Mouse (Mus musculus) embryonic facial prominence, embryonic 13.5 days (tissue): ENCODE measurements around the gene Pdx1. TPM values are rescaled to one million over a fixed set of nuclear protein-coding genes. Genes with fewer than 3 reads are reported as not detected.
A peak's percentile ranks its signal among the peaks of the same experiment; 100 is the strongest.

Source experiments
- ATAC-seq: fragments of 200-750 bp; cut with Nextera tagmentation; 2 replicates; pipeline ENCODE4 v1.8.0; 2017; ENCODE audit warnings: low read depth; ENCODE audit not compliant: insufficient number of reproducible peaks, insufficient read depth, low FRiP score, low TSS enrichment
- H3K27ac ChIP-seq: fragments of 300-500 bp; sonication (generic); 2 replicates; pipeline ENCODE4 v1.5.1; 2015; ENCODE audit warnings: moderate library complexity, mild to moderate bottlenecking, inconsistent platforms
- H3K27me3 ChIP-seq: fragments of 300-500 bp; sonication (generic); 2 replicates; pipeline ENCODE4 v1.6.1; 2015; ENCODE audit warnings: mild to moderate bottlenecking, inconsistent platforms
- H3K36me3 ChIP-seq: fragments of 300-500 bp; sonication (generic); 2 replicates; pipeline ENCODE4 v1.6.1; 2015; ENCODE audit warnings: mild to moderate bottlenecking, inconsistent platforms
- H3K4me1 ChIP-seq: fragments of 300-500 bp; sonication (generic); 2 replicates; pipeline ENCODE4 v1.6.1; 2015; ENCODE audit warnings: inconsistent platforms
- H3K4me2 ChIP-seq: fragments of 300-500 bp; sonication (generic); 2 replicates; pipeline ENCODE4 v1.6.1; 2015; ENCODE audit warnings: moderate library complexity, mild to moderate bottlenecking, inconsistent platforms
- H3K4me3 ChIP-seq: fragments of 300-500 bp; sonication (generic); 2 replicates; pipeline ENCODE4 v1.5.1; 2015; ENCODE audit warnings: mild to moderate bottlenecking, inconsistent platforms
- H3K9ac ChIP-seq: fragments of 300-500 bp; sonication (generic); 2 replicates; pipeline ENCODE4 v1.6.1; 2015; ENCODE audit warnings: mild to moderate bottlenecking, inconsistent platforms
- H3K9me3 ChIP-seq: fragments of 300-500 bp; sonication (generic); 2 replicates; pipeline ENCODE4 v1.6.1; 2016; ENCODE audit warnings: inconsistent platforms
- WGBS: fragments of 180-500 bp; shearing (Covaris S2); methylation state at CpG from one replicate; pipeline ENCODE4 v1.1.7; 2015; ENCODE audit warnings: mixed read lengths; 5-methylcytosine and 5-hydroxymethylcytosine counted together
- polyA plus RNA-seq: library from polyadenylated mRNA; unstranded; fragments of >200 nt; fragmentation: Nextera tagmentation; extraction: Ambion mirVana; gene quantifications from 2 replicates; pipeline ENCODE4 v1.2.1, GENCODE M21; 2015

Gene Pdx1
- not detected in 2 replicates for polyA plus RNA-seq

DNA sequence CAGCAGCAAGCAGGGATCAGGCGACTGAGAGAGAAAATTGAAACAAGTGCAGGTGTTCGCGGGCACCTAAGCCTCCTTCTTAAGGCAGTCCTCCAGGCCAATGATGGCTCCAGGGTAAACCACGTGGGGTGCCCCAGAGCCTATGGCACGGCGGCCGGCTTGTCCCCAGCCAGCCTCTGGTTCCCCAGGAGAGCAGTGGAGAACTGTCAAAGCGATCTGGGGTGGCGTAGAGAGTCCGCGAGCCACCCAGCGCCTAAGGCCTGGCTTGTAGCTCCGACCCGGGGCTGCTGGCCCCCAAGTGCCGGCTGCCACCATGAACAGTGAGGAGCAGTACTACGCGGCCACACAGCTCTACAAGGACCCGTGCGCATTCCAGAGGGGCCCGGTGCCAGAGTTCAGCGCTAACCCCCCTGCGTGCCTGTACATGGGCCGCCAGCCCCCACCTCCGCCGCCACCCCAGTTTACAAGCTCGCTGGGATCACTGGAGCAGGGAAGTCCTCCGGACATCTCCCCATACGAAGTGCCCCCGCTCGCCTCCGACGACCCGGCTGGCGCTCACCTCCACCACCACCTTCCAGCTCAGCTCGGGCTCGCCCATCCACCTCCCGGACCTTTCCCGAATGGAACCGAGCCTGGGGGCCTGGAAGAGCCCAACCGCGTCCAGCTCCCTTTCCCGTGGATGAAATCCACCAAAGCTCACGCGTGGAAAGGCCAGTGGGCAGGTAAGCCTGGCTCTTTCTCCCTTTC lies at the start of gene Pdx1:
Gene Pdx1 (plus strand): TSS at position 34 of the 747 bp plus-strand sequence.
- H3K27ac ChIP-seq: no peak within 1 kb of the TSS
- H3K4me1 ChIP-seq: peaks cover 6% of the 10 kb centered on the region; the same call in 1 of the 2 replicates
- H3K9me3 ChIP-seq: no peaks in the 10 kb centered on the region
- H3K9ac ChIP-seq: no peak within 1 kb of the TSS
- peak within 1 kb of the TSS; percentile 8; the same call in 1 of the 2 replicates for H3K4me3 ChIP-seq
- no peaks in the 10 kb centered on the region for H3K36me3 ChIP-seq
- peaks cover 99% of the 10 kb centered on the region for H3K27me3 ChIP-seq
- no peak within 1 kb of the TSS for H3K4me2 ChIP-seq
- ATAC-seq: peak; percentile 32; the same call in 1 of the 2 replicates
- 1% methylated on average over 44 of the region's 44 CpGs for WGBS

DNA sequence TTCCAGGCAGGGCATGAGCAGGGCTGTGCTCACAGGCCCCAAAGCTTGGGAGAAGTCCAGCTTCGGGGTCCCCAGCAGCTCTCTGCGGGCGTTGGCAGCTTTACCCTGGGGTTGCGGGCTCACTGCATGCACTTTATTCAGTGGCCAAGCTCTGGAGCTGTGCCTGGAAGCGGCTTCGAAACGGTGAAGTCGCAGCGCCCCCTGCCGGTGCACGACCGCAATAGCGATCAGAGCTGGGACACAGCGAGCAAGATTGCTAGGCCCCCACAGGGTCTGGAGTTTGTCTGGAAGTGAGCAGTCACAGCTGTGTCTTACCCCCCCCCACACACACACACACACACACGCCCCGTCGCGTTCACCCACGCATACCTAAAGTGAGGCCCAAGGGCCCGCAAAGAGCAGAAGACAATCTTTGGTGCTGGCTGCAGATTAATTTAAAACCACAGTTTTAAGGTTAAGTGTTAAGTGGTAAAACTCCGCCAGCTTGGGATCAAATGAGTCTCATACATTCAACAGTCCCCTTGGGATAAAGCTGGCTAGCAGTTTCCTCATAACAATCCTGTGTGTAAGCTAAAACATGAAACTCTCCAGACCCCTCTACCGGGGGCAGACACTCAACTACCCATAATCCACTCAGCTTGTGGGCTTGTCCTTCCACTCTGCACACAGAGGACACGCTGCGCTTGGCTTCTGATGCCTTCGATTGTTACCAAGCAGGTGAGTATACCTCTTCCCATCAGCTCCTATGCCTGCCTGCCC lies 42.2 kb upstream of the Pdx1 start:
- Histone ChIP-seq H3K4me3 (no peak overlapping the region), H3K4me2 (peak overlapping the region; percentile 39), H3K9ac (peak overlapping the region; percentile 27; the same call in 1 of the 2 replicates), H3K36me3 (no peaks in the 10 kb centered on the region), H3K27ac (no peak overlapping the region), H3K9me3 (no peaks in the 10 kb centered on the region), H3K4me1 (peaks cover 4% of the 10 kb centered on the region), H3K27me3 (peaks cover 70% of the 10 kb centered on the region)
- WGBS: 13% methylated on average over 25 of the region's 25 CpGs
- peak; percentile 52 for ATAC-seq

DNA sequence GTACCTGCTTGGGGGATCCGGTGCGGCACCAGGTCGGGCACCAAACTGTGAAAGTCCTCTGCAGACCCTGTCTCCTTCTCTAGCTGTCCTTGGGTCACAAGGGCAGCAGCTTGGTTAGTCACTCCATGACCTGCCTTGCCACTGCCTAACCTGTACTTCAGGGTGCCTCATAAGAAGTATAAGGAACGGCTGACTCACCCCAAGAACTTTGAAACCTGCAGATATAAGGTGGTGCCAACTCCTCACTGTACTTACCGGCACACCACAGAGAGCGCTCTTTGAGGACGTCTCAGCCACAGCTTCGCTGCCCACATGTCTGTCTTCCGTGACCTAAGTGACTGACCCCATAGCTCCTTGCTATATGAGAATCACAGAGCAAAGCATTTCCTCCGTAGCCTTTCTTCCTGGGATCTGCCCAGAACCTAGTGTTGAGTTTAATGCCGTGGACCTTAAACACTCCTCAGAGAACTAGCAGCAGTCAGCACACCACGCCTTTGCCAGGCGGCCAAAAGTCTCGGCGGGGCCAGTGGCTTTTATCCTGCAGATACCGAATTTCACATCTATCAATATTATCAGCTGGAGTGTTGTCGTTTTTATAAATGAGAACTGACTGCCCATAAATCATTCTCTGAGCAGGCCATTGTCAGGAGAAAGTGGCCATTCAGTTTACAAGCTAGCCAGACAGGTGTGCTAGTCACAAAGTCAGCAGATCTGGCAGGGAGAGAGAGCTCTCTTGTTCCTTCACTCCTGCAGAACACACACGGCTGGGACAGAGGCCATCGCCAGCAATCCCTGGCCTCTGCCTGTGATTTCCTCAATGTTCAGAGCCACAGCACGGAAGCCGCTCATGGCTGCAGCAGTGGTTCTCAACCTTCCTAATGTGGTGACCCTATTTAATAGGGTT lies 34.1 kb upstream of the Pdx1 start:
- Histone ChIP-seq H3K9ac (no peak overlapping the region), H3K9me3 (no peaks in the 10 kb centered on the region), H3K4me3 (no peak overlapping the region), H3K27ac (no peak overlapping the region), H3K36me3 (no peaks in the 10 kb centered on the region), H3K27me3 (peaks cover 3% of the 10 kb centered on the region; the same call in 1 of the 2 replicates), H3K4me2 (no peak overlapping the region), H3K4me1 (no peaks in the 10 kb centered on the region)
- ATAC-seq: no peak
- 80% methylated on average over 21 of the region's 21 CpGs for WGBS

DNA sequence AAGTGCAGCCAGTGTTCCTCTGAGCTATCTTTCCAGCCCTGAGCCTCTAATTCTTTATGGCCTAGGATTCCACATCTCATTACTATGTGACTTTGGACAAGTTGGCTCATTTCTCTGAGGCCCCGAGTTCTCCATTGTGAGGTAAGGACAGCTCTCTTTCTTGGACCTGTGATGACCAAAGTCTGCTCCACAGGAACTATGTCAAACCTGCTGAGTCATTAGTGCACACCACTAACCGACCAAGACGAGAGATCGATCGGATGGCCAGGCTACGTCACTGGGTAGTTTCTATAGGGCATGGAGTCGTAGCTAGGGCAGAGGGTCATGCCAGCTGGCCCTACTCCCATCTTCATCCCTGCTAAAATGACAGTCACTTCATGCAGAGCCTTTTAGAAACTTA lies 25.9 kb upstream of the Pdx1 start:
- Histone ChIP-seq H3K9ac (no peak overlapping the region), H3K9me3 (no peaks in the 10 kb centered on the region), H3K4me1 (no peaks in the 10 kb centered on the region), H3K27ac (no peak overlapping the region), H3K36me3 (no peaks in the 10 kb centered on the region), H3K4me3 (no peak overlapping the region), H3K27me3 (peaks cover 14% of the 10 kb centered on the region), H3K4me2 (no peak overlapping the region)
- ATAC-seq: no peak
- WGBS: 85% methylated on average over 7 of the region's 7 CpGs

DNA sequence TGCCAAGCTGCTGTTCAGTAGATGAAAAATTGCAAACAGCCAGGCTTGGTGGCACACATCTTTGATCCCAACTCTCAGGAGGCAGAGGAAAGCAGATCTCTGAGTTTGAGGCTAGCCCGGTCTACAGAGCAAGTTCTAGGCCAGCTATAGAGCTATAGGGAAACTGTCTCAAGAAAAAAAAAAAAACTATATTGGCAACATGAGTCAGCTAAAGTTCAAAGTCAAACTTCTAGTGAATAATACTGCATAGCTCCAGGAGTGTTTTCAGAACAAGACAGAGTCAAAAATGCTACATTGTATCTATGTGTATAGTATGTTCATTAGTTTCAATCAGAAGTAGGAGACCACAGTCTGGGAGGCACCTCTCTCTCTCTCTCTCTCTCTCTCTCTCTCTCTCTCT lies 9.6 kb upstream of the Pdx1 start:
- Histone ChIP-seq H3K27me3 (peaks cover 48% of the 10 kb centered on the region), H3K9ac (no peak overlapping the region), H3K4me2 (no peak overlapping the region), H3K4me1 (no peaks in the 10 kb centered on the region), H3K9me3 (no peaks in the 10 kb centered on the region), H3K4me3 (no peak overlapping the region), H3K27ac (no peak overlapping the region), H3K36me3 (no peaks in the 10 kb centered on the region)
- no peak for ATAC-seq
- 89% methylated on average over 1 of the region's 1 CpGs for WGBS

DNA sequence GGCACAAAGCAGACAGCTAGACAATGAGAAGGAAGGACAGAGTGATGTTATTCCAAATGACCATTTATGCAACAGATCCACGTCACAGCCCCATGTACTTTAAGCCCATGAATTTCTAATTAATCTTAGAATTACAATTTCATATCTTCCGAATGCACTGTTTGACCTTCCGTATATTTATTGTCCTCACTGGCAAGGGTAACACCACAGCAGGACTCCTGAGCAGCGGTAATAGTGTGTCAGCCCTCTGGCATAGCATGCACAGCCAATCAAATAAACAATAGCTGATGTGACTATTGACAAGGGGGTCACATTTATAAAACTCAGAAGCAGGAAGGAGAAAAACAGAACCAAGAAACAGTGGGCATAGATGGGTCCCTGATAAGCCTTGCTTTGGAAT lies 9.0 kb upstream of the Pdx1 start:
- Histone ChIP-seq H3K4me1 (no peaks in the 10 kb centered on the region), H3K27ac (no peak overlapping the region), H3K36me3 (no peaks in the 10 kb centered on the region), H3K4me3 (no peak overlapping the region), H3K27me3 (peaks cover 54% of the 10 kb centered on the region), H3K9ac (no peak overlapping the region), H3K9me3 (no peaks in the 10 kb centered on the region), H3K4me2 (no peak overlapping the region)
- no peak for ATAC-seq
- WGBS: 80% methylated on average over 4 of the region's 4 CpGs

DNA sequence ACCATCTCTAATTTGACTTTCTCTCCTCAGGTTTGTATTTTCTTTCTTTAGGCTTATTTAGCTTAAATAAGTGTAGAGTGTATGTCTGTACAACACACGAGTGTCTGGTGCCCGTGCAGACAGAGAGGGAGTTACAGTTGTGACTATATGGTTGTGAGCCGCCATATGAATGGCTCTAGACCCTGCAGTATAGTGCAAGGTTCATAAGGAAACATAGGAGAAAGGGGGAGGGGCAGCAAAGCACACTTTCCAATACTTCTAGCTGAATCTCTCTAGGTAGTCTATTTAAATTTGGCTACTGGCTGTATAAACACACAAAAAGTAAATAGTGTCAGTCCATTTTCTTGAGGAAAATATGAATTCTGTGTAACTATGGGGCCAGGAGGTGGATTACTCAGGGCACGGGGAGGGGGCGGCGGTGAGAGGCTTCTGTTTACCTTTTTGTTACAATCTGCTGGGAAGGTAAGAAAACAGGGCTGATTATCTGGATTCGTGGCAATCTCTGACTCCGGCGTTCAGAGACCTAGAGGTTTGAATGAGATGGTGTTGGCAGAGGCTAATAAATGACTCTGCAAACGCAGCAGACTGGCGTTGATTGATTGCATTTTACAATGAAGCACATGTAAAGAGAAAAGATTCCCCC lies 7.7 kb upstream of the Pdx1 start:
- Histone ChIP-seq H3K4me3 (no peak overlapping the region), H3K27me3 (peaks cover 66% of the 10 kb centered on the region), H3K4me1 (no peaks in the 10 kb centered on the region), H3K9me3 (no peaks in the 10 kb centered on the region), H3K27ac (no peak overlapping the region), H3K4me2 (no peak overlapping the region), H3K9ac (no peak overlapping the region), H3K36me3 (no peaks in the 10 kb centered on the region)
- ATAC-seq: no peak
- 61% methylated on average over 11 of the region's 11 CpGs for WGBS

DNA sequence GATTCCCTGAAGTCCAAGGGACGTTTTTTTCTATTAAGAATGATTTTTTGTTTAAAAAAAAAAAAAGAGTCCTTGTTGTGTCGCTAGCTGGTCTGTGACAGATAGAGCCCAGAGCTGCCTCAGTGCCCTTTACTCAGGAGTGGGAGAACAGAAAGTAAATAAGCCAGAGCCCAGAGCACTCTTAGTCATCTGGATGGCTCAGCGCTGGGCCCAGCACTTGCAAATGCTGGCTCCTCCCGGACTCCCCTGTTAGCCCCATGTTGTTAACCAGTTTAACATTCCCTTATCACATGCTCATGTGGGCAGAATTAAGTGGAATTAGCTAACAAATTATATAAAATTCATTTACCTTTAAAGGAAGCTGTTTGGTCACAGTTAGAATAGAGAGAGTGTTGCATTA lies 5.8 kb upstream of the Pdx1 start:
- Histone ChIP-seq H3K27me3 (peaks cover 82% of the 10 kb centered on the region), H3K4me3 (no peak overlapping the region), H3K4me2 (no peak overlapping the region), H3K9me3 (no peaks in the 10 kb centered on the region), H3K9ac (no peak overlapping the region), H3K27ac (no peak overlapping the region), H3K36me3 (no peaks in the 10 kb centered on the region), H3K4me1 (no peaks in the 10 kb centered on the region)
- ATAC-seq: no peak
- 45% methylated on average over 4 of the region's 4 CpGs for WGBS

DNA sequence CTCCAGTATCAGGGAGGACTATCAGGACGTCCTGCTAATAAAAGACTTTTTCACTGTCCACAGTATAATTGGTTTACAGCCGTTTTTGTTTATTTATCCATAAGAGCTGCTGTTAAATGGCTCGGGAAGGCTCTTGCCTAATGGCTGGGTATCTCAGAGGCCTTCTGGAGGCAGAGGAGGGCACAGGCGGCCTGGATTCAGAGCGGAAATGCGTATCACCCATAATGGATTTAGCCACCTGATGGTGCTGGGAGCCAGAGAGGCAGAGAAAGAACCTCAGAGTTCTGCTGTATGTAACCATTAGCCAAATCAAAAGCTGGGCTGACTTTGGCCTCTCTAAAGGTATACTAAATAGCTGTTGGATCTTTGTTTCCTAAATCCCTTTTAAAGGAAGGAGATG lies 2.3 kb upstream of the Pdx1 start:
- no peak overlapping the region for H3K9ac ChIP-seq
- WGBS: 9% methylated on average over 6 of the region's 6 CpGs
- no peak for ATAC-seq
- H3K4me1 ChIP-seq: peaks cover 6% of the 10 kb centered on the region; the same call in 1 of the 2 replicates
- H3K36me3 ChIP-seq: no peaks in the 10 kb centered on the region
- no peak overlapping the region for H3K4me3 ChIP-seq
- no peak overlapping the region for H3K27ac ChIP-seq
- no peaks in the 10 kb centered on the region for H3K9me3 ChIP-seq
- peaks cover 97% of the 10 kb centered on the region for H3K27me3 ChIP-seq
- H3K4me2 ChIP-seq: no peak overlapping the region

DNA sequence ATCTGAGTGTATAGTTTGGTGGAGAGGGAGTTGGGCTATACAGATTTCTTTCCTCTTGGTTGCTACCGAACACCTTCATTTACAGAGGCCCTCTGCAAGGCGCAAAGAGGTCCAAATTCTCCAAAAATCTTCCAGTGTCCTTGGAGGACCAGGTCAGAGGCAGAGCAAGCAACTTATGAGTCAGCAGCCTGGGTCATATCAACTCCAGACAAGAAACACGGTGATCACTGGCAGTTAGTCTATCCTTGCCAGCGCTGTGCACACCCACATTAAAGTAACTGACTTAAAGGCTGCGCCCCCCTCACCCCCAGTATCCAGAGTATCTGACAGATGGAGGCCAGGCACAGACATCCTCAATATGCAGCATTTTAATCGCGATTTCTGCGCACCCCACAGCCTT lies 1.0 kb upstream of the Pdx1 start:
- no peak for ATAC-seq

DNA sequence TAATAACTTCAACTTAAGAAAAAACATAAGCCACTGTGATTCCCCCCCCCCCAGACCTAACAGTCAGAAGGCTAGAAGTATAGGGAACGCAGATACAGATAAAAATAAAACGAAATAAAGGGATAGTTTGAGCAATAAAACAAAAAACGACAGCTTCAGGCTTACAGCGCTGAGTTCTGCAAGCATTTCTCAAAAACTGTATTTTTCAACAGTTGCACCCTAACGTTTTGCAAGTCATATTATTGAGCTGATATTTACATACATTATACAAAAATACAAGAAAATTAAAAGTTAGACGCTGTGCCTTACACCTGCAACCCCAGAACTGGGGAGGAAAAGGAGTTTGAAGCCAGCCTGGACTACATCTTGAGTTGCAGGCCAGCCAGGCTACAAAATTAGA lies 388 bp upstream of the Pdx1 start:
- Histone ChIP-seq H3K9ac (no peak overlapping the region), H3K4me1 (peaks cover 6% of the 10 kb centered on the region; the same call in 1 of the 2 replicates), H3K4me3 (no peak overlapping the region), H3K4me2 (no peak overlapping the region), H3K27ac (no peak overlapping the region), H3K27me3 (peaks cover 98% of the 10 kb centered on the region), H3K36me3 (no peaks in the 10 kb centered on the region), H3K9me3 (no peaks in the 10 kb centered on the region)
- 3% methylated on average over 6 of the region's 6 CpGs for WGBS
- ATAC-seq: no peak

More for the DNA sequence above, 1.0 kb upstream of the Pdx1 start:
- Histone ChIP-seq H3K27ac (no peak overlapping the region), H3K4me2 (no peak overlapping the region), H3K4me1 (peaks cover 6% of the 10 kb centered on the region; the same call in 1 of the 2 replicates), H3K36me3 (no peaks in the 10 kb centered on the region), H3K9me3 (no peaks in the 10 kb centered on the region), H3K27me3 (peaks cover 98% of the 10 kb centered on the region), H3K4me3 (no peak overlapping the region), H3K9ac (no peak overlapping the region)
- 3% methylated on average over 8 of the region's 8 CpGs for WGBS
